Mouse (Mus musculus): Measurements from ENCODE around the gene Atp11a. TPM values are rescaled to one million over a fixed set of nuclear protein-coding genes. Genes with fewer than 3 reads are reported as not detected.

Atp11a gene
- polyA plus RNA-seq, 1 experiment from 2014 or later = 7.0 TPM

DNA sequence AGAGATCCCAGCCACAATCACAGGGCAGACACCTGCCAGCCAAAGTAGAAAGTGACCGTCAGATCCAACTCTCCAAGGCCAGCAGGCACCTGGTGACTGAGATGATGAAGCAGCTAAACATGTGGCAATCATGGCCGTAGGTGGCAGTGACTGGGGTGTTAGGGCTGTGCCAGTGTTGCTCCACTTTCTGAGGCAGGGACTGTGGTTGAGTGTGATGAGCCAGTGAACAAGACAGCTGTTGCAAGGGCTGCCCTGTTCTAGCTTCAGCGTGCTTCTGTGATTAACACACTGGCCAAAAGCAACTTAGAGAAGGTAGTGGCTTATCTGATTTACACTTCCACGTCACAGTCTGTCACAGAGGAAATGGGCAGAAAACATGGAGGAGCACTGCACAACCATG, 13.4 kb upstream of the Atp11a start:
- H3K4me1 ChIP-seq (replicated peaks; ENCODE audit: control insufficient read depth, insufficient read depth, low read length) = no peaks in the 10 kb centered on the region
- no peak overlapping the region for H3K4me2 ChIP-seq
- 77% methylated on average over 4 of the region's 4 CpGs for WGBS
- no peak overlapping the region for H3K9ac ChIP-seq (ENCODE audit: low read depth, low read length)
- DNase-seq (ENCODE audit: low spot score) (no peak), ATAC-seq (replicated peaks; ENCODE audit: low FRiP score) (no peak)
- H3K4me3 ChIP-seq (ENCODE audit: low read depth, low read length) = no peak overlapping the region
- H3K27ac ChIP-seq (ENCODE audit: low read depth, low read length) = no peak overlapping the region
- H3K9me3 ChIP-seq (ENCODE audit: control insufficient read depth, low read length) = no peaks in the 10 kb centered on the region
- no peaks in the 10 kb centered on the region for H3K36me3 ChIP-seq (ENCODE audit: control insufficient read depth, insufficient read depth, low read length)
- no peaks in the 10 kb centered on the region for H3K27me3 ChIP-seq (replicated peaks; ENCODE audit: control insufficient read depth, insufficient read depth, low read length)

GRCm38 (mm10) chr8:12748183-12748582, 8.6 kb upstream of the Atp11a start:
- Histone ChIP-seq H3K4me2 (no peak overlapping the region), H3K36me3 (ENCODE audit: control insufficient read depth, insufficient read depth, low read length) (no peaks in the 10 kb centered on the region), H3K9ac (ENCODE audit: low read depth, low read length) (no peak overlapping the region), H3K4me1 (replicated peaks; ENCODE audit: control insufficient read depth, insufficient read depth, low read length) (no peaks in the 10 kb centered on the region), H3K4me3 (ENCODE audit: low read depth, low read length) (no peak overlapping the region), H3K27ac (ENCODE audit: low read depth, low read length) (no peak overlapping the region), H3K9me3 (ENCODE audit: control insufficient read depth, low read length) (no peaks in the 10 kb centered on the region), H3K27me3 (replicated peaks; ENCODE audit: control insufficient read depth, insufficient read depth, low read length) (no peaks in the 10 kb centered on the region; the same call in 1 of the 2 replicates)
- ATAC-seq (replicated peaks; ENCODE audit: low FRiP score) = no peak
- 91% methylated on average over 3 of the region's 3 CpGs for WGBS
- DNase-seq (ENCODE audit: low spot score) = no peak

GRCm38 (mm10) chr8:12749116-12749515, 7.7 kb upstream of the Atp11a start:
- ATAC-seq (replicated peaks; ENCODE audit: low FRiP score) = no peak
- H3K4me2 ChIP-seq = no peak overlapping the region

GRCm38 (mm10) chr8:12753054-12753453, 3.8 kb upstream of the Atp11a start:
- ATAC-seq (replicated peaks; ENCODE audit: low FRiP score) (no peak), DNase-seq (ENCODE audit: low spot score) (no peak)
- peaks cover 21% of the 10 kb centered on the region for H3K27me3 ChIP-seq (replicated peaks; ENCODE audit: control insufficient read depth, insufficient read depth, low read length)
- H3K36me3 ChIP-seq (ENCODE audit: control insufficient read depth, insufficient read depth, low read length) = no peaks in the 10 kb centered on the region
- no peaks in the 10 kb centered on the region for H3K9me3 ChIP-seq (ENCODE audit: control insufficient read depth, low read length)
- H3K4me1 ChIP-seq (replicated peaks; ENCODE audit: control insufficient read depth, insufficient read depth, low read length) = peaks cover 9% of the 10 kb centered on the region
- 77% methylated on average over 6 of the region's 6 CpGs for WGBS
- no peak overlapping the region for H3K4me3 ChIP-seq (ENCODE audit: low read depth, low read length)
- no peak overlapping the region for H3K4me2 ChIP-seq
- no peak overlapping the region for H3K9ac ChIP-seq (ENCODE audit: low read depth, low read length)
- no peak overlapping the region for H3K27ac ChIP-seq (ENCODE audit: low read depth, low read length)

More at GRCm38 (mm10) chr8:12749116-12749515, 7.7 kb upstream of the Atp11a start:
- Histone ChIP-seq H3K27ac (ENCODE audit: low read depth, low read length) (no peak overlapping the region), H3K4me1 (replicated peaks; ENCODE audit: control insufficient read depth, insufficient read depth, low read length) (no peaks in the 10 kb centered on the region), H3K36me3 (ENCODE audit: control insufficient read depth, insufficient read depth, low read length) (no peaks in the 10 kb centered on the region), H3K27me3 (replicated peaks; ENCODE audit: control insufficient read depth, insufficient read depth, low read length) (peaks cover 1% of the 10 kb centered on the region; the same call in 1 of the 2 replicates), H3K9ac (ENCODE audit: low read depth, low read length) (no peak overlapping the region), H3K4me3 (ENCODE audit: low read depth, low read length) (no peak overlapping the region), H3K9me3 (ENCODE audit: control insufficient read depth, low read length) (no peaks in the 10 kb centered on the region)
- 77% methylated on average over 7 of the region's 7 CpGs for WGBS
- no peak for DNase-seq (ENCODE audit: low spot score)

GRCm38 (mm10) chr8:12754115-12754514, 2.7 kb upstream of the Atp11a start:
- H3K27me3 ChIP-seq (replicated peaks; ENCODE audit: control insufficient read depth, insufficient read depth, low read length) = peaks cover 21% of the 10 kb centered on the region
- DNase-seq (ENCODE audit: low spot score) = no peak

GRCm38 (mm10) chr8:12755312-12755711, 1.5 kb upstream of the Atp11a start:
- H3K9ac ChIP-seq (ENCODE audit: low read depth, low read length) = no peak overlapping the region
- DNase-seq (ENCODE audit: low spot score) (no peak), ATAC-seq (replicated peaks; ENCODE audit: low FRiP score) (no peak)
- peaks cover 9% of the 10 kb centered on the region for H3K4me1 ChIP-seq (replicated peaks; ENCODE audit: control insufficient read depth, insufficient read depth, low read length)
- no peak overlapping the region for H3K4me2 ChIP-seq
- 53% methylated on average over 2 of the region's 2 CpGs for WGBS
- H3K36me3 ChIP-seq (ENCODE audit: control insufficient read depth, insufficient read depth, low read length) = no peaks in the 10 kb centered on the region
- H3K27me3 ChIP-seq (replicated peaks; ENCODE audit: control insufficient read depth, insufficient read depth, low read length) = peaks cover 21% of the 10 kb centered on the region
- no peak overlapping the region for H3K27ac ChIP-seq (ENCODE audit: low read depth, low read length)
- no peaks in the 10 kb centered on the region for H3K9me3 ChIP-seq (ENCODE audit: control insufficient read depth, low read length)
- H3K4me3 ChIP-seq (ENCODE audit: low read depth, low read length) = no peak overlapping the region

More at GRCm38 (mm10) chr8:12754115-12754514, 2.7 kb upstream of the Atp11a start:
- H3K27ac ChIP-seq (ENCODE audit: low read depth, low read length) = no peak overlapping the region
- no peaks in the 10 kb centered on the region for H3K9me3 ChIP-seq (ENCODE audit: control insufficient read depth, low read length)
- peaks cover 9% of the 10 kb centered on the region for H3K4me1 ChIP-seq (replicated peaks; ENCODE audit: control insufficient read depth, insufficient read depth, low read length)
- no peak overlapping the region for H3K4me3 ChIP-seq (ENCODE audit: low read depth, low read length)
- ATAC-seq (replicated peaks; ENCODE audit: low FRiP score) = no peak
- 69% methylated on average over 5 of the region's 5 CpGs for WGBS
- H3K36me3 ChIP-seq (ENCODE audit: control insufficient read depth, insufficient read depth, low read length) = no peaks in the 10 kb centered on the region
- no peak overlapping the region for H3K4me2 ChIP-seq
- H3K9ac ChIP-seq (ENCODE audit: low read depth, low read length) = no peak overlapping the region

GRCm38 (mm10) chr8:12755826-12756225, 988 bp upstream of the Atp11a start:
- DNase-seq (ENCODE audit: low spot score) (no peak), ATAC-seq (replicated peaks; ENCODE audit: low FRiP score) (no peak)
- Histone ChIP-seq H3K27me3 (replicated peaks; ENCODE audit: control insufficient read depth, insufficient read depth, low read length) (peaks cover 21% of the 10 kb centered on the region), H3K9ac (ENCODE audit: low read depth, low read length) (no peak overlapping the region), H3K4me3 (ENCODE audit: low read depth, low read length) (no peak overlapping the region), H3K27ac (ENCODE audit: low read depth, low read length) (no peak overlapping the region), H3K36me3 (ENCODE audit: control insufficient read depth, insufficient read depth, low read length) (no peaks in the 10 kb centered on the region), H3K4me1 (replicated peaks; ENCODE audit: control insufficient read depth, insufficient read depth, low read length) (peaks cover 9% of the 10 kb centered on the region), H3K4me2 (no peak overlapping the region), H3K9me3 (ENCODE audit: control insufficient read depth, low read length) (no peaks in the 10 kb centered on the region)
- 74% methylated on average over 5 of the region's 5 CpGs for WGBS

- peak overlapping the region; percentile 72 for H3K9ac ChIP-seq (ENCODE audit: low read depth, low read length)
- DNase-seq (ENCODE audit: low spot score) (peak; percentile 52), ATAC-seq (replicated peaks; ENCODE audit: low FRiP score) (peak; percentile 52)
- H3K36me3 ChIP-seq (ENCODE audit: control insufficient read depth, insufficient read depth, low read length) = no peaks in the 10 kb centered on the region
- WGBS = 4% methylated on average over 61 of the region's 61 CpGs
- H3K4me2 ChIP-seq = peak overlapping the region; percentile 93
- peaks cover 23% of the 10 kb centered on the region for H3K27me3 ChIP-seq (replicated peaks; ENCODE audit: control insufficient read depth, insufficient read depth, low read length)
- H3K4me3 ChIP-seq (ENCODE audit: low read depth, low read length) = peak overlapping the region; percentile 77
- no peak overlapping the region for H3K27ac ChIP-seq (ENCODE audit: low read depth, low read length)
- no peaks in the 10 kb centered on the region for H3K9me3 ChIP-seq (ENCODE audit: control insufficient read depth, low read length)
- peaks cover 9% of the 10 kb centered on the region for H3K4me1 ChIP-seq (replicated peaks; ENCODE audit: control insufficient read depth, insufficient read depth, low read length)
Observed at GRCm38 (mm10) chr8:12757231-12757940, 572 bp downstream of the Atp11a start.

DNA sequence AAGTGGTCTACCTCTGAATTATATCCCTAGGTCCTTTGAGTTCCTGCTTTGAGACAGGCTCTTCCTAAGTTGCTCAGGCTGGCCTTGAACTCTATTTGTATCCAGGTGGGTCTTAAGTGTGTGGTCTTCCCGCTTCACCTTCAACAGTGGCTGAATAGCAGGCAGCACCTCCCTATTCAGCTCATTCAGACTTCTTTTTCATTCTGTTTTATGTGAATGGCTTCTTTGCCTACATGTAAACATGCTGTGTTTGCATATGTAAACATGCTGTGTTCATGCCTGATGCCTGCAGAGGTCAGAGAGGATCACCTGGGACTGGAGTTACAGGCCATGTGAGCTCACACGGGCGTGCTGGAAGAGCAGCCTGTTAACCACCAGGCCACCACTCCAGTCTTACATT, 3.1 kb downstream of the Atp11a start:
- ATAC-seq (replicated peaks; ENCODE audit: low FRiP score) (no peak), DNase-seq (ENCODE audit: low spot score) (no peak)
- no peak overlapping the region for H3K27ac ChIP-seq (ENCODE audit: low read depth, low read length)
- no peak overlapping the region for H3K9ac ChIP-seq (ENCODE audit: low read depth, low read length)
- H3K4me3 ChIP-seq (ENCODE audit: low read depth, low read length) = no peak overlapping the region
- 86% methylated on average over 3 of the region's 3 CpGs for WGBS
- no peaks in the 10 kb centered on the region for H3K9me3 ChIP-seq (ENCODE audit: control insufficient read depth, low read length)
- H3K4me2 ChIP-seq = no peak overlapping the region
- peaks cover 21% of the 10 kb centered on the region for H3K27me3 ChIP-seq (replicated peaks; ENCODE audit: control insufficient read depth, insufficient read depth, low read length)
- peaks cover 9% of the 10 kb centered on the region for H3K4me1 ChIP-seq (replicated peaks; ENCODE audit: control insufficient read depth, insufficient read depth, low read length)
- H3K36me3 ChIP-seq (ENCODE audit: control insufficient read depth, insufficient read depth, low read length) = no peaks in the 10 kb centered on the region

Data from liver, embryonic 11.5 days (tissue).